Mouse (Mus musculus): ENCODE data around the gene Mrpl34.
A peak's percentile ranks its signal among the peaks of the same experiment; 100 is the strongest.

Gene Mrpl34

DNA sequence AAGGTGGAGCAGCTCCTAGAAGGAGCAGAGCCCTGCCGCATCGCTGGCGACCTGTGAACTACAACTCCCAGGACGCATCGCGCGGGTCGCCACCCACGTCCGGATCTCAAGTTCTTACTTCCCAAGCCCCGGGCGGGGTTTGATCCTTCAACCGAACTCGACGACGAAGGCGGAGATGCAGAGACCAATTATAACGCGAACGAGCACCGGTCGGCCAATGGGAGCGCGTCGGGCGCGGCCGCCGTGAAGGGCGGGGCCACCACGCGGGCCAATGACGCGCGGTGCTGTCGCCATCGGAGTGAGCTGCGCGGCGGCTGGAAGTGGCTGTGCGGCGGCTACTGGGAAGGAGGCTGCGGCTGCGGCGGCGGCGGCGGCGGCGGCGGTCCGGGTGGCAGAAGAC is 4.2 kb downstream of the Mrpl34 start, which contains the start of gene Dda1:
Gene Dda1 (plus strand): TSS at position 284 of the 400 bp plus-strand sequence.
- peak; percentile 100 for DNase-seq (ENCODE audit: low read depth, low spot score)

DNA sequence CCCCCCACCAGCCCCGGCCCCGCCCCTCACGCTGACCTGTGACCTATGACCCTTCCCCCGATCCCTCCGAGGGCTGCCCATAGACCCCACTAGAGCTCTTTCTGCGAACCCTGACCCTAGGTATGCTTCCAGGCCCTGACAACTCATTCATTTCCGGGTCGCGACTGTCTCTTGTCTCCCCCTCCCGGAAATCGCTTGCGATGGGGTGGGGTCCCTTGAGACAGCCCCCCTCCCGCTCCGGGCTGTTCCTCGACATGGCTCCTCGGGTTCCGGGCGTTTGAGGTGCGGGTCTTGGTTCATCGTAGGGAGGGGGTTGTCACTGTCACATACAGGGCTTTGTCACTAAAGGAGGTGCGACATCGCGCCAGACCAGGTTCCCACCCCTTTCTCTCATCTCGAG is 4.7 kb downstream of the Mrpl34 start:
- peak; percentile 71 for DNase-seq (ENCODE audit: low read depth, low spot score)

DNA sequence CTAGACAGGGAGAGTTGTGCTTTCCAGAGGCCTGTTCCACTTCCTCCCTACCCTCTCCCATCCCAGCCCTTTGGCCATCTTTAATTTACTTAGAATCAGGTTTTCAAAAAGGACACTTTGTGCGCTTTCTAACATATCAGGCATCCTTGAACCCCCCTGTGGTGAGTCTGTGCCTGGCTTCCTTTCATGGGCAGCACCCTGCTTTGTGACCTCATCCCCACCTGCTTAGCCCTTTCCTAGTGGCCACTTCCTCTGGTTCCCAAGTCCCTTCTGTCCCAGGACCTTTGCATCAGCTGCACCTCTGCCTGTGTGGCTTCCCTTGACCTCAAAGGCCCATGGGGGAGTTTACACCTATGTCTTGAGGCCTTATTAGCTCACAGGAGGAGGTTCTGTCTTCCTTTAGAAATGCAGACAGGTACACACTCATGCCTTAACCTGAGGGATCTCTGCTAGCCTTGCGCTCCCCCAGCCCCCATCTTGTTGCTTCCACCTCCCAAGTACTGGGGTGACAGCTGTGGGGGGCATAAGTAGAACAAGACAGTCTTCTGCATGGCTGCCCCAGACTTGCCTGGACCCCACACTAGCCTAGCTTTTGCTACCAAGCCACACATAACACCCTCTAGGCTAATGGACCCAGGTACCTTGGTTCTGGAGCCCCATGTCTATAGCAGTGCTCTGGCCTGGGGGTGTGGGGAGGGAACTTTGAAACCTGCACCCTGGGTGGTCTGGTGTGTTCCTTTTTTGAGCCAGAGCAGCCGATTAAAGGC is 5.6 kb downstream of the Mrpl34 start:
- no peak for DNase-seq (ENCODE audit: low read depth, low spot score)

- no peak for DNase-seq (ENCODE audit: low read depth, low spot score)
These were observed 6.1 kb downstream of the Mrpl34 start for GRCm38 (mm10) chr8:71470913-71471255.

- DNase-seq (ENCODE audit: low read depth, low spot score): no peak
These were observed 7.1 kb downstream of the Mrpl34 start for GRCm38 (mm10) chr8:71471861-71472260.

DNA sequence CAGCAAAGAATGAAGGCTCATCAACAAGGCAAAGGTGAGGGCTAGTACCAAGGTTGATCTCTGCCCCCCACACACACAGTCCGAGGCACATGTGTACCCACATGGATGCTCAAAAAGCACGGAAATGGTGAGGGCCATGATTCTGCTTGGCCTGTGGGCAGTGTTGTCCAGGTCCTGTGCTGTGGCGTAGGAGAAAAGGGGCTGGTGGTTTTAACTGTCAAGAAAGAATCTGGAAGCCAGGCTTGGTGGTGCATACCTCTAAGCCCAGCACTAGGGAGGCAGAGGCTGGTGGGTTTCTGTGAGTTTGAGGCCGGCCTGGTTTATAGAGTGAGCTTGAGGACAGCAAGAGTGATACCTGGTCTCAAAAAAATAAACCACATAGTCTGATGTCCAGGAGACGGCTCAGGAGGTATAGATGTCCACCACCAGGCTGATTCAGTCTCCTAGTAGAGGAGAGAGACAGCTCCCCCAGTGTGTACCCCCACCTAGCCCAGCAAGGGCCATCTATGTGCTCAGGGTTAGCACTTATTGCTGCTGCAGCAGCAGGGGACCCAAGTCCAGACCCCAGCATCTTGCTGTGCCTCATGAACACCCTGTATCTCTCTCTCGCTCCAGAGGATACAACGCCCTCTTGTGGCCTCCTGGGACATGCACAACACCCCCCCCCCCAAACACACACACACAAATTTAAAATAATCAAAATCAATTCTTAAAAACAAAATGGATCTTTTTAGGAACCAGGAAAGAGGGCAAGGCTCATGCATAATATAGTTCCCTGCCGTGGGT is 8.0 kb downstream of the Mrpl34 start:
- DNase-seq (ENCODE audit: low read depth, low spot score): no peak

DNA sequence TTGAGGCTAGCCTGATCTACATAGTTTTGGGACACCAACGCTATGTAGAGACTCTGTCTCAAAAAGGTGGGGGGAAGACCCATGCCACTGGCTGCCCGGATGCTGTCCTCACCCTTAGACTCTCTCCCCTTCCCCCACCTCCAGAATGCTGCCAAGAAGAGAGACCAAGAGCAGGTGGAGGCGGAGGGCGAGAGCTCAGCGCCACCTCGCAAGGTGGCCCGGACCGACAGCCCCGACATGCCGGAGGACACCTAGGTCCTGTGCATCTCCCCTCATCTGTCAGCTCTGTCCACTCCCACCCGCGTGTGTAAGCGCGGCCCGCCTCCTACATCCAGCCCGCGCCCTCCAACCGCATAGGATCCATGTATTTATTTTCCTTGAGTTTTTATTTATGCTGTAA is 9.6 kb downstream of the Mrpl34 start:
- no peak for DNase-seq (ENCODE audit: low read depth, low spot score)

GRCm38 (mm10) chr8:71474785-71475701 is 10.3 kb downstream of the Mrpl34 start:
- DNase-seq (ENCODE audit: low read depth, low spot score): no peak

- DNase-seq (ENCODE audit: low read depth, low spot score): no peak
These were observed 10.9 kb downstream of the Mrpl34 start for GRCm38 (mm10) chr8:71475702-71476075.

GRCm38 (mm10) chr8:71476099-71476940 is 11.6 kb downstream of the Mrpl34 start:
- peak; percentile 89 for DNase-seq (ENCODE audit: low read depth, low spot score)

- peak; percentile 85 for DNase-seq (ENCODE audit: low read depth, low spot score)
These were observed 12.6 kb downstream of the Mrpl34 start for GRCm38 (mm10) chr8:71477196-71477845.

DNA sequence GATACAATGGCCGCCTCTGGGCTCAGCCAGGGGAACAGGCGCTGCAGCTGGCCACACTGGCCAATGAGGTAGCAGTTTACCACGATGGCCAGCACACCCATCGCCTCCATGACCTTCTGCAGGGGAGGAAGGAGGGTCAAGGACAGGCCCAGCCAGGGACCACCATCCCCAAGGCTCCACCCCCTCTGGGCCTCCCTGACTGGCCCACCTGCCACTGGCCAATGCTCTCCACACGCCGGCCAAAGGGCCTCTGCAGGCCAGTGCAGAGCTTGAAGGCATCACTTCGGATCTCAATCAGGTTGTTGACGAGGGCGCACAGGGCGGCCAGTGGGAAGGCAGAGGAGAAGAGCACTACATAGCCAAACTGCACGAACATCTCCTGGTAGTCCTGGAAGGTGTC is 14.2 kb downstream of the Mrpl34 start:
- DNase-seq (ENCODE audit: low read depth, low spot score): no peak

DNA sequence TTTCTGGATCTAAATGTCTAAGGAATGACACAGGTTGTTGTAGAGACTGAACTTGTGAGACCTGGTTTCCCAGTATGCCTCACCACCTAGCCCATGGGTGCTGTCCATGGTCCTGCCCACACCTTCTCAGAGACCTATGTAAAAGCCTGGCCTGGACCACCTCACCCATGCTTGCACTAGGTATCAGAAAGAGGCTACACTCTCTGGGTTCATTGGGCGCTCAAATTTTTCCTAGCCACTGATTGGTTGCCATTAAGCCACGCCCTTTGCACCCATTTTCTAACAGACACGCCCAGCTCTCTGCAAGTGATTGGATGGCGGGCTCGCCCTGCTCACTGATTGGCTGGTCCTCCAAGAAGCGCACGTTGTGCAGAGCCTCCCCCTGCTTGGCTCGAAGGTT is 19.2 kb downstream of the Mrpl34 start:
- DNase-seq (ENCODE audit: low read depth, low spot score): peak; percentile 96

DNA sequence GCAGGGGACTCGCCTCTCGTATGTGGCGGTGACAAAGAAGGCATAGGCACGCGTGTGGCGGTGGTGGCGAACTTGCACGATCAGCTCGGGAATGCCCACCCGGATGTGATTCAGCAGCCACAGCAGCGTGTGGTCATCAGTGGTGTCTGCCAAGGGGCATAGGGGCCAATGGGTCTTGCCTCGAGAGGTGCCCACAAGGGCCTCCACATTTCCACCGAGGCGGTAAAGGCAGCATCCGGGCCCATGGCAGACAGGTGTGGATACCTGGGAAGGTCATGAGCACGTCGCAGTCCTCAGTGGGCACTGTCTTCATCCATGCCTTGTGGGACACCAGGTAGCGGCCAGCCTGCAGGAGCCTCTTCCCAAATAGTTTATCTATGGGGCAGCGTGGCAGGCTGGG is 20.0 kb downstream of the Mrpl34 start:
- DNase-seq (ENCODE audit: low read depth, low spot score): no peak

DNA sequence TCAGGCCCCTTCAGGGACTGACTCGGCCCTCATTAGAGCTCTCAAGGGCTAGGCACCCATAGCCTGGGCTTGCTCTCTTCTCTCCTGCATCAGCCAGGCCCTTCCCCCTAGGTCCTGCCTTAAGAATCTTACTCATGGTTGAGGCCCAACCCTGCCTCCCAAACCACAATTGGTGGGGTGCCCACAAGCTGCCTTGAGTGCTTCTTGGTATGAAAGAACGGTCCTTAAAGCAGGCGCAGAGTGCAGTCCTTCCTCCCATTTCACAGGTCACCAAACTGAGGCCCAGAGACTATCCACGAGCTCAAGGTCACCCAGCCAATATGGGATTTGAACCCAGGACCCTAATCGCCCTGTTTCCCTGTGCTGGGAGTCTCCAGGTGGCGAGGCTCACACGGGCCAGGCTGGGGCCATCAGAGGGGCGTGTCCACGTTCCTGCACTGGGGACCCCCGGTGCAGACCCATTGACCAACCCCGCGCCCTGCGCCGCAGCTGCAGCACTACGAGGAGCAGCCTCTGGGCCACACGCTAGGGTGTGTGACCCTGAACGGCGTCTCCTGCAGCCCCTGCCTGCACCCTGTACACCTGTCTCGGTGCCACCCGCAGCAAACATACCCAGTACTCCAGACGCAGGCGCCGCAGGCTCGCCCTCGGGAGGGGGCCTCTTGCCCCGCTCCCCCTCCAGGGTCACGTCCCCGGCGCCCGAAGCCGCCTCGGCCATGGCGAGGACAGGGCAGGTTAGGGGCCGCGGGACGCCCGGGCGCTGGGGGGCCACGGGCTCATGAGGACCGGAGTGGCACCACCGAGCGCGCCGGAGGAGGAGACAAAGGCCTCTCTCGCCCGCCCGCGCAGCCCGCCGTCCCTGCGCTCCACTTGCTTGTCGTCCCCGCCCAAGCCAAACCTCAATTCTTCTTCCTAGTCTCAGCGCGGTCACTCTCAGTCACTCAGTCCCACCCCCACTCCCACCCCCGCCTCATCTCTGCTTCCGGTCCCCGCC is 20.7 kb downstream of the Mrpl34 start, which contains the start of gene Ano8:
Gene Ano8 (minus strand): TSS at position 822 of the 994 bp plus-strand sequence.
- peak; percentile 93 for DNase-seq (ENCODE audit: low read depth, low spot score)

- peak; percentile 46 for DNase-seq (ENCODE audit: low read depth, low spot score)
These were observed 21.4 kb downstream of the Mrpl34 start for GRCm38 (mm10) chr8:71486136-71486529.

DNA sequence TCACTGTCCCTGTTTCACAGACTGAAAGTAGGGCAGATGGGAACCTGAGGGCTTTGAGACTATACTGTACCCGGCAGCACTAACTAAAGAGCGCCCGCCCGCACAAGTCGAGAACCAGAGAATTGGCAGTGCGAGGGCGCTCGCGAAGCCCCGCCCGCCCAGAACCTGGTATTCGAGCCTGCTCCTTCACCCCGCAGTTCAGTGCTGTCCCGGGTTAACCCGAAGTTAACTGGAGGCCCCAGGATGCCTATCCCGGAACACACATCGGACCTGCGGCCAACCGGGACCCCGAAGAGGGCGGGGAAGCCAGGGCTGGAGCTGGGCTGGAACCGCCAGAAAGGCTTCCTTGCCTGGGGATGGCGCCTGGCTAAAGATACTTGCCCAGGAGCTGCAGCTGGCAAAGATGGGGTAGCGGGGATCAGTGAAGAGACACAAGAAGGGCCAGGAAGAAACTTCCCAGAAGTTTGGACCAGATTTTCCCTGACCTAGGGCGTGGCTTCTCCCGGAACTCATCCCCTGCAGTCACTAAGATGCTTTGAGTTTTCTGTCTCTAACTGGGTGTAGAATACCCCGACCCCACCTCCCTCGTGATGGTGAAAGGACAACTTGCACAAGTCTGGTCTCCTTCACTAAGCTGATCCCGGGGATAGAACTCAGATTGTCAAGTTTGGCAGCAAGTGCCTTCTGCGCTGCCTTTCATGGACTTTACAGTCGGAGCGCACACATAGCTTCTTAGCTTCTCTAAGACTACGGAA is 23.1 kb downstream of the Mrpl34 start, which contains the start of gene Gtpbp3:
Gene Gtpbp3 (plus strand): TSS at position 413 of the 755 bp plus-strand sequence.
- peak; percentile 77 for DNase-seq (ENCODE audit: low read depth, low spot score)

- DNase-seq (ENCODE audit: low read depth, low spot score): peak; percentile 97
These were observed 23.7 kb downstream of the Mrpl34 start for GRCm38 (mm10) chr8:71488454-71488853.

All from ZHBTc4 (cell line).